Mouse (Mus musculus) midbrain, embryonic 11.5 days (tissue): ENCODE results near the gene Zmiz1. TPM values are rescaled to one million over a fixed set of nuclear protein-coding genes. Genes with fewer than 3 reads are reported as not detected.

Experiments used
- ATAC-seq: fragments of 200-750 bp; cut with Nextera tagmentation; 2 replicates; pipeline ENCODE4 v1.8.0; 2017; ENCODE audit warnings: moderate TSS enrichment, moderate library complexity; ENCODE audit not compliant: low FRiP score
- DNase-seq: peaks from one replicate; pipeline ENCODE4 v3.0.0; 2015; ENCODE audit warnings: low spot score; ENCODE audit errors: missing footprints
- H3K27ac ChIP-seq: fragments of 300-500 bp; sonication (generic); 2 replicates; pipeline ENCODE4 v1.5.1; 2014; ENCODE audit warnings: low read depth, low read length
- H3K27me3 ChIP-seq: fragments of 300-500 bp; sonication (generic); 2 replicates; pipeline ENCODE4 v1.6.1; 2014; ENCODE audit warnings: mild to moderate bottlenecking, low read length, moderate library complexity, mixed read lengths; ENCODE audit not compliant: control insufficient read depth, insufficient read depth
- H3K36me3 ChIP-seq: fragments of 300-500 bp; sonication (generic); 2 replicates; pipeline ENCODE4 v1.6.1; 2014; ENCODE audit warnings: mild to moderate bottlenecking, low read length, moderate library complexity, mixed read lengths; ENCODE audit not compliant: control insufficient read depth, insufficient read depth
- H3K4me1 ChIP-seq: fragments of 300-500 bp; sonication (generic); 2 replicates; pipeline ENCODE4 v1.6.1; 2014; ENCODE audit warnings: low read length; ENCODE audit not compliant: control insufficient read depth, insufficient read depth
- H3K4me2 ChIP-seq: fragments of 300-500 bp; sonication (generic); 2 replicates; pipeline ENCODE4 v1.6.1; 2014; ENCODE audit warnings: mild to moderate bottlenecking, moderate library complexity
- H3K4me3 ChIP-seq: fragments of 300-500 bp; sonication (generic); 2 replicates; pipeline ENCODE4 v1.5.1; 2014; ENCODE audit warnings: low read depth, low read length
- H3K9ac ChIP-seq: fragments of 300-500 bp; sonication (generic); 2 replicates; pipeline ENCODE4 v1.6.1; 2014; ENCODE audit warnings: low read length
- H3K9me3 ChIP-seq: fragments of 300-500 bp; sonication (generic); 2 replicates; pipeline ENCODE4 v1.6.1; 2016; ENCODE audit warnings: low read length; ENCODE audit not compliant: control insufficient read depth
- WGBS: fragments of 180-500 bp; shearing (Covaris S2); extraction: QIAGEN DNeasy Blood & Tissue Kit; methylation state at CpG from one replicate; pipeline ENCODE4 v1.1.7; 2014; 5-methylcytosine and 5-hydroxymethylcytosine counted together
- polyA plus RNA-seq: library from polyadenylated mRNA; unstranded; fragments of >200 nt; fragmentation: Nextera tagmentation; extraction: Ambion mirVana; gene quantifications from 2 replicates; pipeline ENCODE4 v1.2.1, GENCODE M21; 2014

Gene Zmiz1
- polyA plus RNA-seq = 47.7 and 51.5 TPM in 2 replicates

- H3K4me2 ChIP-seq = peak within 1 kb of the TSS; percentile 93
- peak within 1 kb of the TSS; percentile 99 for H3K4me3 ChIP-seq
- H3K9me3 ChIP-seq = no peaks in the 10 kb centered on the region
- H3K27me3 ChIP-seq = no peaks in the 10 kb centered on the region
- H3K4me1 ChIP-seq = peaks cover 43% of the 10 kb centered on the region
- DNase-seq (peak; percentile 99), ATAC-seq (peak; percentile 52)
- no peaks in the 10 kb centered on the region for H3K36me3 ChIP-seq
- peak within 1 kb of the TSS; percentile 100 for H3K9ac ChIP-seq
- WGBS = under 1% methylated on average over 41 of the region's 42 CpGs
- peak within 1 kb of the TSS; percentile 99 for H3K27ac ChIP-seq
These were observed at the start of gene Zmiz1 for GRCm38 (mm10) chr14:25459016-25459393. Gene Zmiz1, plus strand, starts transcription at chr14:25459185.

- 90% methylated on average over 9 of the region's 9 CpGs for WGBS
- DNase-seq (no peak), ATAC-seq (no peak)
- Histone ChIP-seq H3K9me3 (no peaks in the 10 kb centered on the region), H3K27ac (no peak overlapping the region), H3K4me1 (0 out of 2 replicates have a peak, but pooled peaks cover 2% of the 10 kb centered on the region), H3K9ac (no peak overlapping the region), H3K27me3 (no peaks in the 10 kb centered on the region), H3K4me3 (no peak overlapping the region), H3K36me3 (no peaks in the 10 kb centered on the region), H3K4me2 (no peak overlapping the region)
These were observed 47.0 kb upstream of the Zmiz1 start for GRCm38 (mm10) chr14:25411848-25412527.

- H3K9me3 ChIP-seq = no peaks in the 10 kb centered on the region
- H3K4me2 ChIP-seq = no peak overlapping the region
- H3K4me3 ChIP-seq = no peak overlapping the region
- no peak for ATAC-seq
- 94% methylated on average over 10 of the region's 10 CpGs for WGBS
- H3K27ac ChIP-seq = no peak overlapping the region
- no peak for DNase-seq
- no peaks in the 10 kb centered on the region for H3K36me3 ChIP-seq
- H3K27me3 ChIP-seq = no peaks in the 10 kb centered on the region
- 0 out of 2 replicates have a peak, but pooled peaks cover 2% of the 10 kb centered on the region for H3K4me1 ChIP-seq
- no peak overlapping the region for H3K9ac ChIP-seq
These were observed 46.2 kb upstream of the Zmiz1 start for GRCm38 (mm10) chr14:25412811-25413210.

GRCm38 (mm10) chr14:25413510-25413909, 45.5 kb upstream of the Zmiz1 start:
- 82% methylated on average over 3 of the region's 3 CpGs for WGBS
- no peak overlapping the region for H3K4me2 ChIP-seq
- H3K4me3 ChIP-seq = no peak overlapping the region
- H3K4me1 ChIP-seq = 0 out of 2 replicates have a peak, but pooled peaks cover 2% of the 10 kb centered on the region
- no peak for ATAC-seq
- H3K27ac ChIP-seq = no peak overlapping the region
- H3K9ac ChIP-seq = no peak overlapping the region
- H3K36me3 ChIP-seq = no peaks in the 10 kb centered on the region
- no peaks in the 10 kb centered on the region for H3K27me3 ChIP-seq
- DNase-seq = no peak
- H3K9me3 ChIP-seq = no peaks in the 10 kb centered on the region

- Histone ChIP-seq H3K4me3 (no peak overlapping the region), H3K27ac (no peak overlapping the region), H3K4me2 (no peak overlapping the region), H3K27me3 (no peaks in the 10 kb centered on the region), H3K9me3 (no peaks in the 10 kb centered on the region), H3K36me3 (no peaks in the 10 kb centered on the region), H3K9ac (no peak overlapping the region), H3K4me1 (0 out of 2 replicates have a peak, but pooled peaks cover 2% of the 10 kb centered on the region)
- WGBS = 78% methylated on average over 4 of the region's 4 CpGs
- DNase-seq = no peak
- no peak for ATAC-seq
These were observed 44.9 kb upstream of the Zmiz1 start for GRCm38 (mm10) chr14:25414115-25414514.

GRCm38 (mm10) chr14:25420001-25420690, 38.8 kb upstream of the Zmiz1 start:
- Histone ChIP-seq H3K4me2 (no peak overlapping the region), H3K4me1 (no peaks in the 10 kb centered on the region), H3K4me3 (no peak overlapping the region), H3K36me3 (no peaks in the 10 kb centered on the region), H3K27me3 (no peaks in the 10 kb centered on the region), H3K9ac (no peak overlapping the region), H3K9me3 (no peaks in the 10 kb centered on the region), H3K27ac (no peak overlapping the region)
- WGBS = 87% methylated on average over 7 of the region's 7 CpGs
- DNase-seq (no peak), ATAC-seq (no peak)

GRCm38 (mm10) chr14:25420987-25421386, 38.0 kb upstream of the Zmiz1 start:
- H3K36me3 ChIP-seq = no peaks in the 10 kb centered on the region
- ATAC-seq (no peak), DNase-seq (no peak)
- no peaks in the 10 kb centered on the region for H3K27me3 ChIP-seq
- peak overlapping the region; percentile 16 for H3K27ac ChIP-seq
- H3K4me1 ChIP-seq = no peaks in the 10 kb centered on the region
- H3K4me3 ChIP-seq = no peak overlapping the region
- WGBS = 90% methylated on average over 1 of the region's 1 CpGs
- no peak overlapping the region for H3K9ac ChIP-seq
- no peak overlapping the region for H3K4me2 ChIP-seq
- H3K9me3 ChIP-seq = no peaks in the 10 kb centered on the region

- Histone ChIP-seq H3K36me3 (no peaks in the 10 kb centered on the region), H3K4me2 (no peak overlapping the region), H3K4me1 (no peaks in the 10 kb centered on the region), H3K27me3 (no peaks in the 10 kb centered on the region), H3K27ac (peak overlapping the region; percentile 16; the same call in 1 of the 2 replicates), H3K9me3 (no peaks in the 10 kb centered on the region), H3K9ac (peak overlapping the region; percentile 7; the same call in 1 of the 2 replicates), H3K4me3 (no peak overlapping the region)
- WGBS = 65% methylated on average over 13 of the region's 13 CpGs
- ATAC-seq (peak; percentile 30; the same call in 1 of the 2 replicates), DNase-seq (no peak)
These were observed 37.4 kb upstream of the Zmiz1 start for GRCm38 (mm10) chr14:25421596-25422001.

- no peaks in the 10 kb centered on the region for H3K36me3 ChIP-seq
- no peaks in the 10 kb centered on the region for H3K27me3 ChIP-seq
- no peak for ATAC-seq
- no peak overlapping the region for H3K27ac ChIP-seq
- H3K4me2 ChIP-seq = no peak overlapping the region
- no peak for DNase-seq
- WGBS = 100% methylated on average over 1 of the region's 1 CpGs
- H3K9me3 ChIP-seq = no peaks in the 10 kb centered on the region
- H3K4me3 ChIP-seq = no peak overlapping the region
- no peaks in the 10 kb centered on the region for H3K4me1 ChIP-seq
- H3K9ac ChIP-seq = no peak overlapping the region
These were observed 36.0 kb upstream of the Zmiz1 start for GRCm38 (mm10) chr14:25422946-25423345.
